Mouse (Mus musculus): ENCODE results near the gene Anapc15-ps. TPM values are rescaled to one million over a fixed set of nuclear protein-coding genes. Genes with fewer than 3 reads are reported as not detected.

The Anapc15-ps gene
- polyA plus RNA-seq, 1 experiment from 2014 or later = not detected

GRCm38 (mm10) chr10:95659471-95660150 lies 13.6 kb downstream of the Anapc15-ps start:
- Histone ChIP-seq H3K9me3 (no peaks in the 10 kb centered on the region), H3K4me1 (peaks cover 3% of the 10 kb centered on the region; the same call in 1 of the 2 replicates), H3K27ac (no peak overlapping the region), H3K4me3 (no peak overlapping the region), H3K27me3 (replicated peaks) (no peaks in the 10 kb centered on the region), H3K9ac (no peak overlapping the region), H3K36me3 (no peaks in the 10 kb centered on the region), H3K4me2 (replicated peaks) (no peak overlapping the region)
- ATAC-seq (ENCODE audit: low FRiP score, low read depth) = no peak
- WGBS = 64% methylated on average over 8 of the region's 8 CpGs

DNA sequence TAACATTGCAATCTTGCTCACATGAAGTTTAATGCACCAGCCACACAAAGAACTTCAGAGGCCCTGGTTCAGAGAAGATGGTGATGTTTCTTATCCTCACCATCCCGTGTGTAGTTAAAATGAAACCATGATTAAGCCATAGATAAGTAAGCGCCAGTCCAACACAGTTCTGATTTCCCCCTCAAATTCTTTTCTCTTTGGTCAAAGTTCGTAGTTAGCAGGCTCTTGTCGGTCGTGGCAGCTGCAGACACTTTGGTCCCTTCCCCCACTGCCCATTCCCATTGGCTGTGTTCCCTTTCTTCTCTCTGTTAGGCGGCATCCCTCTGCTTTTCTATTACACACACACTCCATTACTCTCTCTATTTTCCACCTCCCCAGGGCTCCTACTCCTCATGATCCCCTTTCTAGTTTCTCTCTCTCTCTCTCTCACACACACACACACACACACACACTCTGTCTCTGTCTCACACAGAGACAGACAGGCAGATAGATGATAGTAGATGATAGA lies 14.4 kb downstream of the Anapc15-ps start:
- Histone ChIP-seq H3K27ac (no peak overlapping the region), H3K4me3 (no peak overlapping the region), H3K4me1 (peaks cover 3% of the 10 kb centered on the region; the same call in 1 of the 2 replicates), H3K9ac (no peak overlapping the region), H3K9me3 (no peaks in the 10 kb centered on the region), H3K4me2 (replicated peaks) (no peak overlapping the region), H3K27me3 (replicated peaks) (no peaks in the 10 kb centered on the region), H3K36me3 (no peaks in the 10 kb centered on the region)
- 41% methylated on average over 6 of the region's 6 CpGs for WGBS
- peak; percentile 44; the same call in 1 of the 2 replicates for ATAC-seq (ENCODE audit: low FRiP score, low read depth)

GRCm38 (mm10) chr10:95656236-95657225 lies 16.7 kb downstream of the Anapc15-ps start:
- H3K27ac ChIP-seq = no peak overlapping the region
- no peak for ATAC-seq (ENCODE audit: low FRiP score, low read depth)
- H3K27me3 ChIP-seq (replicated peaks) = no peaks in the 10 kb centered on the region
- no peak overlapping the region for H3K4me3 ChIP-seq
- no peaks in the 10 kb centered on the region for H3K9me3 ChIP-seq
- WGBS = 87% methylated on average over 10 of the region's 10 CpGs
- H3K4me1 ChIP-seq = peaks cover 3% of the 10 kb centered on the region; the same call in 1 of the 2 replicates
- H3K4me2 ChIP-seq (replicated peaks) = no peak overlapping the region
- no peak overlapping the region for H3K9ac ChIP-seq
- H3K36me3 ChIP-seq = no peaks in the 10 kb centered on the region

DNA sequence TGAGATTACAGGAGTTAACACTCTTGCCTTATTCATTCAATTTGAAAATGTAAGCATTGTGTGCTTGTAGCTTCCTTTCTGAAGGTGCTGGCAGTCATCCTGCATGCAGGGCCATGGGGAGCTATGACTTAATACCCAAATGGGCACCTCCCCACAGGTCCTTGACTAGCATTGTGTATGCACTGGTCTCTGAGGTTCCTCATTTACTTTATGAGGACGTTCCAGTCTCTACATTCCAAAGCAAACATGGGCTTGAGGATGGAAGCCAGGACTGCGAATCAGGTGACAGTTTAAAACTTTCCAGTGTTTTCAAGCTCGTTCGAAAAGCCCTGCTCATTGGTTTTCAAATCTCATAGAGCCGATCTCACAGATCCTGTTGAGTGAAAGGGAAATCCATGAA lies 21.1 kb downstream of the Anapc15-ps start:
- no peaks in the 10 kb centered on the region for H3K9me3 ChIP-seq
- no peaks in the 10 kb centered on the region for H3K27me3 ChIP-seq (replicated peaks)
- H3K36me3 ChIP-seq = no peaks in the 10 kb centered on the region
- no peak overlapping the region for H3K4me2 ChIP-seq (replicated peaks)
- no peak overlapping the region for H3K9ac ChIP-seq
- no peak overlapping the region for H3K27ac ChIP-seq
- no peak for ATAC-seq (ENCODE audit: low FRiP score, low read depth)
- H3K4me3 ChIP-seq = no peak overlapping the region
- H3K4me1 ChIP-seq = no peaks in the 10 kb centered on the region
- WGBS = 94% methylated on average over 5 of the region's 5 CpGs

DNA sequence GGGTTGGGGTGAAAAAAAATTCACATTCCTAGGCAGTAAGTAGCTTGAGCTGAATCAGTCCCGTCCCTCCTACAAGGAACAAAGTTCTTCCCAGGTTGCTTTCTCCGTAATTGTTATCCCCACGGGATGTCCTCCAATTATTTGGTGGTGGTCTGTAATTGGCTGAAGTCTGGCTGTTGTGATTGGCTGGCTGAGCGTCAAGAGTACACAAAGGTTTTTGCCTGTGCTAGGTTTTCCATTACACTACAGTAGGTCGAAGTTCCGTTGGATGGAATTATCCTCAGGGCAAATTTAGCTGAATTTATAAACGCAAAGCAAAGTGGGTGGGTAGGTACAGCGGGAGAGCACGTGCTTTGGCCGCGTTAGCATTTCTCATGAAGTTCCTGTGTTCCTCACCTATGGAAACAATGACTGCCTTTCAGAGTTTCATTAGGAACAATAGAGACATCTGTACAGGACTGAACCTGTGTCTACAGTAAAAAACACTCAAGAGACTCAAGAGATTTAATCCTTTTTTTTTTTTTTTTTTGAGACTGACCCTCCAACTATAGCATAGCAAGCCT lies 24.8 kb downstream of the Anapc15-ps start:
- H3K4me3 ChIP-seq = no peak overlapping the region
- H3K9me3 ChIP-seq = no peaks in the 10 kb centered on the region
- H3K27ac ChIP-seq = no peak overlapping the region
- H3K36me3 ChIP-seq = no peaks in the 10 kb centered on the region
- no peaks in the 10 kb centered on the region for H3K27me3 ChIP-seq (replicated peaks)
- no peaks in the 10 kb centered on the region for H3K4me1 ChIP-seq
- no peak for ATAC-seq (ENCODE audit: low FRiP score, low read depth)
- no peak overlapping the region for H3K9ac ChIP-seq
- no peak overlapping the region for H3K4me2 ChIP-seq (replicated peaks)
- 91% methylated on average over 11 of the region's 11 CpGs for WGBS

- Histone ChIP-seq H3K9me3 (no peaks in the 10 kb centered on the region), H3K9ac (no peak overlapping the region), H3K27ac (no peak overlapping the region), H3K36me3 (no peaks in the 10 kb centered on the region), H3K4me3 (no peak overlapping the region), H3K27me3 (replicated peaks) (no peaks in the 10 kb centered on the region), H3K4me2 (replicated peaks) (no peak overlapping the region), H3K4me1 (no peaks in the 10 kb centered on the region)
- WGBS = 87% methylated on average over 9 of the region's 9 CpGs
- no peak for ATAC-seq (ENCODE audit: low FRiP score, low read depth)
These were observed 26.1 kb downstream of the Anapc15-ps start for GRCm38 (mm10) chr10:95647128-95647527.

DNA sequence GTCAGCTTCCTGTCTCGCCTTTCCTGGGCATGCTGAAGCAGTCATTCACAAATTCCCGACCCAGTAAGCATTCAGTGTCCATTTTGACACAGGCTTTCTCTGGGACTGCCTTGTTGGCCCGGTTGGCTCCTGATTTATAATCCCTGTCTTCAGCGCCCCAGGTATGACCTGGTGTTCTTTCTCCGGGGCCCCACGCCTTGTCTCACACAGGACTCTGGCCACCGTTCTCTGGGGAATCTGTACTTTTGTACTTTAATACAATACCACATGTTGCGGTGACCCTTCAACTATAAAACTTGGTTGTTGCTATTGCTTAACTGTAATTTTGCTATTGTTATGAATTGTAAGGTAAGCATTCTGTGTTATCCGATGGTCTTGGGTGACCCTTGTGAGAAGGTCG lies 26.7 kb downstream of the Anapc15-ps start:
- H3K4me1 ChIP-seq = no peaks in the 10 kb centered on the region
- no peak for ATAC-seq (ENCODE audit: low FRiP score, low read depth)
- H3K36me3 ChIP-seq = no peaks in the 10 kb centered on the region
- H3K27ac ChIP-seq = no peak overlapping the region
- H3K9me3 ChIP-seq = no peaks in the 10 kb centered on the region
- H3K4me3 ChIP-seq = no peak overlapping the region
- H3K9ac ChIP-seq = no peak overlapping the region
- 87% methylated on average over 10 of the region's 10 CpGs for WGBS
- no peaks in the 10 kb centered on the region for H3K27me3 ChIP-seq (replicated peaks)
- no peak overlapping the region for H3K4me2 ChIP-seq (replicated peaks)

DNA sequence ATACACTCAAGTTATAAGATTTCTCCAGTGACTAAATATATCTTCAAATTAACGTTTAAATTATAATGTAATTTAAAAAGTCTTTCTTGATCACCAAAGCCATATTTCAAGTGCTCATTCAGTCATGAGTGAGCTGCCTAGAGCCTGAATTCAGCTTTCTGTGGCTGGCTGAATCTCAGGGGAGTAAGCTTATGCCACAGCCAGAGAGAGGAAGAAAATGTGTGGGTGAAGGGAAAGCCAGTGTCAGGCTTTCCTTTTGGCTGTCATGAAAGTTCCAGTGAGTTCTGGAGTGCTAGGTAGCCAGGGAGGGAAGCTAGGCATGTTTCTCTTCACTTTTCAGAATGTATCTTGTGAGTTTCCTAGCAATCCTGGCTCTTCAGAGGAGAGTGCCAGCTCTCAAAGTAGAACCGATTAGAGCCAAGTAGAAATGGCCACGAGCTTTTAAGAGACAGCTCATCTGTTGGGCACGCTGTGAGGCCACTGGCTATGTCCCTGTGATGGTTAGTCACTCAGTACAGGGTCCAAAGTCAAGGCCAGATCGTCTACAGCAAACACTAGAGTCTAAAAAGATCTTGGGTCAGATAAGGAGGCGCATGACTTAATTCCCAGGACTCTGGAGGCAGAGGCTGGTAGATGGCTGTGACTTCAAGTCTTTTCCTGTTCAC lies 29.4 kb downstream of the Anapc15-ps start:
- Histone ChIP-seq H3K4me1 (no peaks in the 10 kb centered on the region), H3K27ac (no peak overlapping the region), H3K36me3 (no peaks in the 10 kb centered on the region), H3K4me2 (replicated peaks) (no peak overlapping the region), H3K27me3 (replicated peaks) (no peaks in the 10 kb centered on the region), H3K9ac (no peak overlapping the region), H3K4me3 (no peak overlapping the region), H3K9me3 (no peaks in the 10 kb centered on the region)
- no peak for ATAC-seq (ENCODE audit: low FRiP score, low read depth)
- 89% methylated on average over 6 of the region's 6 CpGs for WGBS

DNA sequence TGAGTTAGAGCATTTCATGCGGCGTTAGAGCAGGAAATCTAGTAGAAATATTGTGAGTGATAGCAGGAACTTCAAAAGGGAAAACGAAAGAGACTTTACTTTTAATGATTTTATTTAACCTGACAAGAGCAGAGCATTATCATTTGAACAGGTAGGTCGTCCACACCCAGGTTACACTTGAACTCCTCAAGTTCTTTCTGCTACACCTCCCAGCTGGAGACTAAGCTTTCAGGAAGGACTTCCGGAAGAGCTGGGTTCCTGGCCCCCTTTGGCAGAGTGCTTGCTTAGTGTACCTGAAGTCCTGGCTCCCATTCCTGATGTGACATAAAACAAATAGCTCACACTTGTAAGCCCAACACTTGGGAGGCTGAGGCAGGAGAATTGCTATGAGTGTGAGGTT lies 30.2 kb downstream of the Anapc15-ps start:
- 79% methylated on average over 5 of the region's 5 CpGs for WGBS
- Histone ChIP-seq H3K36me3 (no peaks in the 10 kb centered on the region), H3K4me3 (no peak overlapping the region), H3K4me2 (replicated peaks) (no peak overlapping the region), H3K4me1 (no peaks in the 10 kb centered on the region), H3K27me3 (replicated peaks) (no peaks in the 10 kb centered on the region), H3K9me3 (no peaks in the 10 kb centered on the region), H3K27ac (no peak overlapping the region), H3K9ac (no peak overlapping the region)
- ATAC-seq (ENCODE audit: low FRiP score, low read depth) = no peak

DNA sequence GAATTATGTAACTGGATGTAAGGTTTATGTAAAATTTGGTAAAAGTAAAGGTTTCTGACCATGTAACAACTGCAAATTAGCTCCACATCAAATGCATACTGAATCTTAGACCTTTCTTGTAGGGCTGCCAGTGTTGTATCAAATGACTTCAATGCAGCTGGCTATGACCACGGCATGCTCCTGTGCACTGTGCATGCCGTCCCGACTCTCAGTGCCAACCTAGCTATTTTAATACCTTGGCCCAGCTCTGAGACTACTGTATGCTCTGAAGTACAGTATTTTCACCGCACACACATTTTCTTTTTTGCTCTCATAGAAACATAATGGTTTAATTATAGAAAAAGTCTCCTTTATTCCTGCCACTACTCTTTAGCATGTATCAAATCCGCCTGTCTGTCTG lies 31.9 kb downstream of the Anapc15-ps start:
- no peak for ATAC-seq (ENCODE audit: low FRiP score, low read depth)
- Histone ChIP-seq H3K9me3 (no peaks in the 10 kb centered on the region), H3K4me3 (no peak overlapping the region), H3K4me2 (replicated peaks) (no peak overlapping the region), H3K9ac (no peak overlapping the region), H3K36me3 (no peaks in the 10 kb centered on the region), H3K27me3 (replicated peaks) (no peaks in the 10 kb centered on the region), H3K27ac (no peak overlapping the region), H3K4me1 (no peaks in the 10 kb centered on the region)
- 89% methylated on average over 5 of the region's 5 CpGs for WGBS

GRCm38 (mm10) chr10:95639429-95639828 lies 33.8 kb downstream of the Anapc15-ps start:
- Histone ChIP-seq H3K9ac (no peak overlapping the region), H3K4me1 (no peaks in the 10 kb centered on the region), H3K27ac (no peak overlapping the region), H3K27me3 (replicated peaks) (no peaks in the 10 kb centered on the region), H3K9me3 (no peaks in the 10 kb centered on the region), H3K4me3 (no peak overlapping the region), H3K36me3 (no peaks in the 10 kb centered on the region), H3K4me2 (replicated peaks) (no peak overlapping the region)
- no peak for ATAC-seq (ENCODE audit: low FRiP score, low read depth)
- WGBS = 77% methylated on average over 5 of the region's 5 CpGs

- Histone ChIP-seq H3K4me1 (no peaks in the 10 kb centered on the region), H3K4me3 (no peak overlapping the region), H3K27ac (no peak overlapping the region), H3K9ac (no peak overlapping the region), H3K27me3 (replicated peaks) (no peaks in the 10 kb centered on the region), H3K36me3 (no peaks in the 10 kb centered on the region), H3K9me3 (no peaks in the 10 kb centered on the region), H3K4me2 (replicated peaks) (no peak overlapping the region)
- WGBS = 91% methylated on average over 15 of the region's 15 CpGs
- no peak for ATAC-seq (ENCODE audit: low FRiP score, low read depth)
These were observed 38.5 kb downstream of the Anapc15-ps start for GRCm38 (mm10) chr10:95634751-95635150.
